Mouse (Mus musculus) hindbrain, embryonic 12.5 days (tissue): ENCODE data around the gene Gm28539. TPM values are rescaled to one million over a fixed set of nuclear protein-coding genes. Genes with fewer than 3 reads are reported as not detected.
A peak's percentile ranks its signal among the peaks of the same experiment; 100 is the strongest.

Experiments
- ATAC-seq: fragments of 200-750 bp; cut with Nextera tagmentation; 2 replicates; pipeline ENCODE4 v1.8.0; 2017; ENCODE audit warnings: moderate TSS enrichment; ENCODE audit not compliant: low FRiP score
- H3K27ac ChIP-seq: fragments of 300-500 bp; sonication (generic); 2 replicates; pipeline ENCODE4 v1.5.1; 2016; ENCODE audit warnings: mild to moderate bottlenecking
- H3K27me3 ChIP-seq: fragments of 300-500 bp; sonication (generic); 2 replicates; pipeline ENCODE4 v1.6.1; 2016; ENCODE audit warnings: mild to moderate bottlenecking
- H3K36me3 ChIP-seq: fragments of 300-500 bp; sonication (generic); 2 replicates; pipeline ENCODE4 v1.6.1; 2016; ENCODE audit warnings: mild to moderate bottlenecking
- H3K4me1 ChIP-seq: fragments of 300-500 bp; sonication (generic); 2 replicates; pipeline ENCODE4 v1.6.1; 2016
- H3K4me2 ChIP-seq: fragments of 300-500 bp; sonication (generic); replicated peaks from 2 replicates; pipeline ENCODE4 v1.6.1; 2016; ENCODE audit warnings: mild to moderate bottlenecking
- H3K4me3 ChIP-seq: fragments of 300-500 bp; sonication (generic); 2 replicates; pipeline ENCODE4 v1.5.1; 2016; ENCODE audit warnings: mild to moderate bottlenecking
- H3K9ac ChIP-seq: fragments of 300-500 bp; sonication (generic); 2 replicates; pipeline ENCODE4 v1.6.1; 2016; ENCODE audit warnings: mild to moderate bottlenecking, moderate library complexity
- H3K9me3 ChIP-seq: fragments of 300-500 bp; sonication (generic); replicated peaks from 2 replicates; pipeline ENCODE4 v1.6.1; 2016; ENCODE audit warnings: mild to moderate bottlenecking
- WGBS: fragments of 180-500 bp; shearing (Covaris S2); methylation state at CpG from one replicate; pipeline ENCODE4 v1.1.7; 2016; 5-methylcytosine and 5-hydroxymethylcytosine counted together
- polyA plus RNA-seq: library from polyadenylated mRNA; unstranded; fragments of >200 nt; fragmentation: Nextera tagmentation; extraction: Ambion mirVana; gene quantifications from 2 replicates; pipeline ENCODE4 v1.2.1, GENCODE M21; 2016

Gene Gm28539
- polyA plus RNA-seq, 1 experiment from 2014 or later = not detected

DNA sequence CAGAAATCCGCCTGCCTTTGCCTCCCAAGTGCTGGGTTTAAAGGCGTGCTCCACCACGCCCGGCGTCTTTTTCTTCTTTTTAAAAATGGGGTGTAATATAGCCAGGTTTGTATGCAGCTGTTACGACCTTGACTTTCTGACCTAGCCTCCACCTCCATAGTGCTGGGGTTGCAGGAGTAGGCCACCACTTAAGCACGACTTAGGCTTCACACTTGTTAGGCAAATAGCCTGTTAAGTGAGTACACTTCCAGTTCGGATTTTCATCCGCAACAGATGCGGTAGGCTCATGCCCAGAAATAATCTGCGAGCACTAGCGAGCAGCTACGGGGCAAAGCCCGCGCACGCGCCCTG is 39.7 kb downstream of the Gm28539 start:
- 1% methylated on average over 17 of the region's 17 CpGs for WGBS
- Histone ChIP-seq H3K4me1 (peaks cover 23% of the 10 kb centered on the region), H3K4me3 (peak overlapping the region; percentile 95), H3K36me3 (peaks cover 34% of the 10 kb centered on the region), H3K27me3 (no peaks in the 10 kb centered on the region), H3K4me2 (peak overlapping the region; percentile 65), H3K9me3 (no peaks in the 10 kb centered on the region), H3K9ac (peak overlapping the region; percentile 95), H3K27ac (peak overlapping the region; percentile 93)
- ATAC-seq = no peak; the same call in 1 of the 2 replicates

DNA sequence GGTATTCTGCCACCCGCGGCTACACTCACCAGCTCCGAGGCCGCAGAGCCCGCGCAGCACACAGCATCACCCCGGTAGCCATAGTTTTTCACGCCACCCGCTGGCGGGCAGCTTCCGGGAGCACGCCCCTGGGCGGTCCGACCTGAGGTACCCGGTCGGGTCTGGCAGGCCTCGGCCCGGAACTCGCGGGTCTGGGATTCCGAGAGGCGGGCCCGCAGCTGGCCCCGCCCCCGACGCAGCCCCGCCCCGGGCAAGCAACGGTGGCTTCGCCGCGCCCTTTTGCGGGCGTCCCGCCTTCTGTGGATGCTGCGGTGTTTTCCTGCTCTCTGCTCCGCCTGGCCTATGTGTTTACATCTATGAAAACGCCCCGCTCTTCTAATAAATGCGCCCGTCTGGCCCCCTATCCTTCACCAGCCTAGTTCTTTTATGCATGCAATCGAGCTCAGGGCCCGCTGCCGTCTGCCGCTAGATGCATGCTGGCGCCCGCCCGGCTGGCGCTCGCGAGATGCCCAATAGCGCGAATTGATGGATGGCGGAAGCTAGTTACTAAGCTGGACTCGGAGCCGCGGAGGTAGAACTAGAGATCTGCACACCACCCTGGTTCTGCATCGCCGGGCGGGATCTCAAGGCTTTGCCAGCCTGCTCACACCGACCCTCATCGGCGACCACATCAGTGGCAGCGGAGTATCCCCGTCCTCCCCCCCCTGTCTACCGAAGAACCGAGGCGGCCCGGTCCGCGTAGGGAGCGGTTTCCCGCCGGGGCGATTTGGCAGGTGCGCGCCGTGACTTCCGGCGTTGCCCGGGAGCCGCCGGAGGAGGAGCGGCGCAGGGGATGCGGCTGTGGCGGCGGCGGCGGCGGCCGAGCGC is 40.3 kb downstream of the Gm28539 start, which contains the start of the genes Mrpl40 and Hira:
Mrpl40 (minus strand) TSS at position 421 of the 867 bp plus-strand sequence.
Hira (plus strand) TSS at position 596 of the 867 bp plus-strand sequence.
- H3K9me3 ChIP-seq = no peaks in the 10 kb centered on the region
- peaks cover 23% of the 10 kb centered on the region for H3K4me1 ChIP-seq
- H3K36me3 ChIP-seq = peaks cover 32% of the 10 kb centered on the region
- peak within 1 kb of the TSS; percentile 93 for H3K27ac ChIP-seq
- peak within 1 kb of the TSS; percentile 95 for H3K4me3 ChIP-seq
- no peaks in the 10 kb centered on the region for H3K27me3 ChIP-seq
- H3K9ac ChIP-seq = peak within 1 kb of the TSS; percentile 95
- under 1% methylated on average over 87 of the region's 93 CpGs for WGBS
- peak within 1 kb of the TSS; percentile 65 for H3K4me2 ChIP-seq
- ATAC-seq = peak; percentile 91

GRCm38 (mm10) chr16:18877386-18878090 is 41.2 kb downstream of the Gm28539 start:
- Histone ChIP-seq H3K36me3 (peaks cover 31% of the 10 kb centered on the region), H3K9ac (peak overlapping the region; percentile 95), H3K4me3 (peak overlapping the region; percentile 95), H3K27me3 (no peaks in the 10 kb centered on the region), H3K27ac (peak overlapping the region; percentile 93), H3K4me2 (peak overlapping the region; percentile 65), H3K9me3 (no peaks in the 10 kb centered on the region), H3K4me1 (peaks cover 23% of the 10 kb centered on the region)
- peak; percentile 49 for ATAC-seq
- under 1% methylated on average over 36 of the region's 43 CpGs for WGBS

GRCm38 (mm10) chr16:18878091-18878720 is 41.8 kb downstream of the Gm28539 start:
- peaks cover 23% of the 10 kb centered on the region for H3K4me1 ChIP-seq
- H3K9me3 ChIP-seq = no peaks in the 10 kb centered on the region
- peak overlapping the region; percentile 65 for H3K4me2 ChIP-seq
- peak overlapping the region; percentile 95 for H3K9ac ChIP-seq
- 32% methylated on average over 20 of the region's 20 CpGs for WGBS
- no peaks in the 10 kb centered on the region for H3K27me3 ChIP-seq
- peak overlapping the region; percentile 93 for H3K27ac ChIP-seq
- peaks cover 29% of the 10 kb centered on the region for H3K36me3 ChIP-seq
- peak overlapping the region; percentile 95 for H3K4me3 ChIP-seq
- ATAC-seq = peak; percentile 6; the same call in 1 of the 2 replicates

DNA sequence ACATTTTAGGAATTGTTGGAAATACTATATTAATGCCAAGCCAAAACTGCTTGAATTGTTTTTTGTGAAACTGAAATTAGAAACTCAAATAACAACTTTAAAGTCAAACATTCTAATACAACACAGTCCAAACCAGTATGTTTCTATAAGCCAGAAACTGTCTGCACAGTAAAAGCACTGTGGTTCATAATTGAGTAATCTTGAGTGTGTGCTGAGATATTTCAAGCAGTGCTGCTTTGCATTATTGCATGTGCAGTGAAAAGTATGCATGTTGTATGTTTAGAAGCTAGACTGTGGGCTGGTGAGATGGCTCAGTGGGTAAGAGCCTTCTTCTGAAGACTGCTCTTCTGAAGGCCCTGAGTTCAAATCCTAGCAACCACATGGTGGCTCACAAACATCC is 47.7 kb downstream of the Gm28539 start:
- Histone ChIP-seq H3K36me3 (peaks cover 23% of the 10 kb centered on the region; the same call in 1 of the 2 replicates), H3K27ac (no peak overlapping the region), H3K4me3 (no peak overlapping the region), H3K27me3 (no peaks in the 10 kb centered on the region), H3K9me3 (no peaks in the 10 kb centered on the region), H3K9ac (no peak overlapping the region), H3K4me2 (no peak overlapping the region), H3K4me1 (peaks cover 15% of the 10 kb centered on the region)
- ATAC-seq = no peak

DNA sequence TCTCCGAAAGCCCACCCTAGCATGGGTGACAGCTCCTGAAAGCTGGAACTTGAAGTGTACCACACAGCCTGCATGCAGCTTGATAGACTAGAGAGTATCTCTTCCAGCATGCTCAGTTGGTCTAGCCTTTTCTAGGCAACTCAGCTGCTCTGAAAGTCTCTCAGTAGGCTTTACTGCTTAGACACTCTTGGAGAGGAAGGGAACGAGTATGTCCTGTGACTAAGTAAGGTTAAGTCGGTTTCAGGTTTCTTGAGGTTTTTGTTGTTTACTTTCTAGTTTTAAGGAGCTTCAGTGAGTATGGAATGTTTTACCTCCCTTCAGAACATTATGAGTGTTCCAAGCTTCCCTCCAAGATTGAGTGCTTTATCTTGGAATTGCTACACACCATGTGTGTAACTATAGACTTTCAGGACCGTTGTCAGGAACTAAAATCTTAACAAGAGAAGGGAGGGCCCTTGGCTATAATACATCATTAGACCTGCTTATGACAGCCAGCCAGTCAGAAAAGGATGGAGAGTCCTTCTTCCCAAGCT is 57.5 kb downstream of the Gm28539 start:
- WGBS = 83% methylated on average over 4 of the region's 4 CpGs
- no peak for ATAC-seq
- Histone ChIP-seq H3K4me2 (no peak overlapping the region), H3K27ac (no peak overlapping the region), H3K9ac (no peak overlapping the region), H3K27me3 (no peaks in the 10 kb centered on the region), H3K4me3 (no peak overlapping the region), H3K9me3 (no peaks in the 10 kb centered on the region), H3K36me3 (peaks cover 23% of the 10 kb centered on the region), H3K4me1 (no peaks in the 10 kb centered on the region)

DNA sequence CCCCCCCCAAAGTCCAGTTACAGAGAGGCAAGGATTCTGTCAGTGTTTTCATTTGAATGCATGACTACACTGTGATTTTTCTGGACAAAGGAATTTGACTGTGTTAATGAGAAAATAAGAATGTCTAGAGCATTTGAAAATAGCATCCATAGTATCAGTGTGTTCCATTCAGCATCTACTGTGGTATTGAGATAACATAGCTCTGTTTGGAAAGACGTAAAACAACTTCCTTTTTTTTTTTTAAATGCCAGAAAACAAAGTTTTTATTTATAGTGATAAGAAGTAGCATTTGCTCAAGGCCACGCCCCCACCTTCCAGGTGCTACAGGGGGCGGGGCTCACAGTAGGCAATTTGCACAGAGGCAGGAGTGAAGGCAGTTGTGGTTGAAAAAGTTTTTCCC is 58.9 kb downstream of the Gm28539 start:
- WGBS = 95% methylated on average over 3 of the region's 3 CpGs
- no peaks in the 10 kb centered on the region for H3K4me1 ChIP-seq

DNA sequence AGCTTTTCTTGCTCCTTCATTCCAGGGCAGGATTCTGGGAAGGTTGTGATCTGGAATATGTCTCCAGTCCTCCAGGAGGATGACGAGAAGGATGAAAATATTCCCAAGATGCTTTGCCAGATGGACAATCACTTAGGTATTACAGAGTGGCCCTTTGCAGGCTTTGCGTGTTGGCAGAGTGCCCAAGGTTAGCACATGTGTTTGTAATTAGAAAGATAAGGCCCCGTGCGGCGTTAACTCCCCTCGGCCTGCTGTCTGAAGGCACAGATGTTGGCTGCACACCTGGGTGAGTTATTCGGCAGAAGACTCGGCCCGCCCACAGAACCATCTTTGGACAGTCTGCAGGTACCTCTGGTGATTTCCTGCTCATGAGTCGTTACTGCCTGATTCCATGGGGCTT is 60.0 kb downstream of the Gm28539 start:
- Histone ChIP-seq H3K27me3 (no peaks in the 10 kb centered on the region), H3K4me3 (no peak overlapping the region), H3K9me3 (no peaks in the 10 kb centered on the region), H3K4me2 (no peak overlapping the region), H3K4me1 (no peaks in the 10 kb centered on the region), H3K27ac (no peak overlapping the region), H3K36me3 (peaks cover 38% of the 10 kb centered on the region), H3K9ac (no peak overlapping the region)
- no peak for ATAC-seq
- WGBS = 78% methylated on average over 10 of the region's 10 CpGs

More for the DNA sequence above, 58.9 kb downstream of the Gm28539 start:
- Histone ChIP-seq H3K4me3 (no peak overlapping the region), H3K9me3 (no peaks in the 10 kb centered on the region), H3K36me3 (peaks cover 30% of the 10 kb centered on the region), H3K4me2 (no peak overlapping the region), H3K27me3 (no peaks in the 10 kb centered on the region), H3K9ac (no peak overlapping the region), H3K27ac (no peak overlapping the region)
- no peak for ATAC-seq

DNA sequence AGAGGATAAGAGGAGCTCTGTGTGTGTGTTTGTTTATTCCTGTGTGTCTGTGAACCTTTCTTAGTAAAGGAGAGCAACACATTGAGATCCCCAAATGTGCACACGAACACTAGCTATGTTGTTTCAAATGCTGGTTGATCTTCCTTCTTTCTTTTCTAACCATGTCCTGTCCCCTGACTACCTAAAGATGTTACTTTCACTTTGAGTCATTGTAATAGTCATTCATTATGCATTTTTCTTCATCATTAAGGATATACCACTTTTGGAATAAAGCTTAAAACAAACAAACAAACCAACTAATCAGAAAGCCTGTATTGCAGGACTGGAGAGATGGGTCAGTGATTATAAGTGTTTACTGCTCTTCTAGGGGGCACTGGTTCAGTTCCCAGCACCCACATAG is 69.3 kb downstream of the Gm28539 start:
- Histone ChIP-seq H3K27ac (no peak overlapping the region), H3K9ac (no peak overlapping the region), H3K4me1 (no peaks in the 10 kb centered on the region), H3K36me3 (peaks cover 57% of the 10 kb centered on the region), H3K9me3 (no peaks in the 10 kb centered on the region), H3K4me2 (no peak overlapping the region), H3K4me3 (no peak overlapping the region), H3K27me3 (no peaks in the 10 kb centered on the region)
- ATAC-seq = no peak
- 85% methylated on average over 1 of the region's 1 CpGs for WGBS

DNA sequence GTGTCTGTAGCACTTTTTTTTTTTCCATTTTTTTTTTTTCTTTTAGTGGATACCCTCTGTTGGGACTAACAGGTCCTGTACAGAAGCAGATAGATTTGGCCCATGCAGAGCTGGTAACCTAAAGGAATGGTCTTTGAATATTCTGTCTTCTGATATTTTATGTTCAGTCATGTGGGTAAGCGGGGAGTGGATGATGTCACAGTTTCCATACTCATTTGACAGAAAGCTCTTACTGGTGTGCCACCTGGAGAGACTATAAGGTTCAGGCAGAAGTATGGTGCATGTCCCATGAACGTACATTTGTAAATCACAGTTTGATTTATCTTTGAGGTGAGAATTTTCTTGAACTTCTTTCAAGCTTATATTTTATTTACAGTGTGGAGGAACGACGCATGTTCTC is 79.7 kb downstream of the Gm28539 start:
- Histone ChIP-seq H3K36me3 (peaks cover 77% of the 10 kb centered on the region), H3K27me3 (no peaks in the 10 kb centered on the region), H3K4me3 (no peak overlapping the region), H3K4me2 (no peak overlapping the region), H3K9ac (no peak overlapping the region), H3K27ac (no peak overlapping the region), H3K4me1 (no peaks in the 10 kb centered on the region), H3K9me3 (no peaks in the 10 kb centered on the region)
- 96% methylated on average over 4 of the region's 4 CpGs for WGBS
- ATAC-seq = no peak

GRCm38 (mm10) chr16:18921771-18922170 is 85.4 kb downstream of the Gm28539 start:
- H3K36me3 ChIP-seq = peaks cover 91% of the 10 kb centered on the region
- no peaks in the 10 kb centered on the region for H3K27me3 ChIP-seq
- H3K4me3 ChIP-seq = no peak overlapping the region
- 92% methylated on average over 2 of the region's 2 CpGs for WGBS
- no peak overlapping the region for H3K9ac ChIP-seq
- no peak for ATAC-seq
- no peak overlapping the region for H3K4me2 ChIP-seq
- H3K4me1 ChIP-seq = no peaks in the 10 kb centered on the region
- no peak overlapping the region for H3K27ac ChIP-seq
- H3K9me3 ChIP-seq = no peaks in the 10 kb centered on the region

DNA sequence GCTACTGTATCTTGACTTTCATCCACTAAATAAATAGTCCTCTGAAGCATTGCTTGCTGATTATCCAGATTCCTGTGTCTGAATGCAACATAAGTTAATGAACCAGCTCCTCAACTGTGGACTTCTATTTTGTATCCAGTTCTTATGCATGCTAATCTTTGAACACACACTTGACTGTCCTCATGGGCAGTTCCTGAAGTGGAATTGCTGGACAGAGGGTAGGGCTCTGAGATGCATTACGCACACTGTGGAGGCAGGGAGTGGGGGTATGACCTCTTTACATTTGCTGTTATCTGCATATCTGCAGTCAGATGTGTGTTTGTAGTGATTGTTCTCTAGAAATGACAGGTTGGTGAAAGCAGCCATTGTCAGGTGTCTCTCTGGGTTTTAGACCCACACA is 91.6 kb downstream of the Gm28539 start:
- Histone ChIP-seq H3K9me3 (no peaks in the 10 kb centered on the region), H3K4me2 (no peak overlapping the region), H3K27me3 (no peaks in the 10 kb centered on the region), H3K9ac (no peak overlapping the region), H3K4me3 (no peak overlapping the region), H3K36me3 (peaks cover 69% of the 10 kb centered on the region), H3K27ac (no peak overlapping the region), H3K4me1 (no peaks in the 10 kb centered on the region)
- WGBS = 97% methylated on average over 1 of the region's 1 CpGs
- no peak for ATAC-seq
